Mouse (Mus musculus): Measurements from ENCODE around the gene Ttc28.

Ttc28 gene

DNA sequence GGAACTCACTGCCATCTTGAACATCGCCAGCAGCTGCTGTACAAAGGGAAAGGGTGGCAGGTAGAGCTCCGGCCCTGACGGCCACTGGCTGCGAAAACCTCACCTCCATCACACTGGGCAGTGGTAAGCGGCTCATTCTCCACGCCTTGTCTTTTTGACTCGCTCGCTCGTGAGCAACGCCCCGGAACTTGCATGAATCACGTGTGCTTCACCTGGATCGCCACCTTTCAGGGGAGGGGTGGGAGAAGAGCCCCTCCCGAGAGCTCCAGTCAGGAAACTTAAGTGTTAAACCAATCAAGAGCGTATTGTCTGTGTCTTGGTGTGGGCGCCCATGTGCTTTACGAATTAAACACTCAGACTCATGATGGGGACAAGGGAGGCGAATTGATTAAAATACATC lies 252.0 kb downstream of the Ttc28 start:
- no peak for DNase-seq (ENCODE audit: low spot score in 2 of 2)

DNA sequence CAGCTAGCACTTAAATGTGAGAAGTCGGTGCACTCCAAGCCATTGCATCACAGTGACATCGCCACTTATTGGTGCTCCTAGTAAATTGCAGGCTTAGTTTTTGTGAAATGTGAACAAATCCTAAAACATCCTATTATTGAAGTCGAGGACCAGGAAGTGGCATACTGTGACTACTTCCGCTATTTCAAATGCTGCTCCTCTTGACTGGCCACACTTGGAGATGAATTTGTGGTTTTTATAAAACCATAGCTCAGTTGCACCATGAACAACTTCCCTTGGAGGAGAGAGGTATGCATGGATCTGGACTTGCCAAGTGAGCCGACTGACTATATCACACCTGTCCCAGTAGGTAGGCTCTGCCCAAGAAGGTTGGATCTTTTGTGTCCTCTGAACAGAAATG lies 253.5 kb downstream of the Ttc28 start:
- DNase-seq (ENCODE audit: low spot score in 2 of 2) = no peak

DNA sequence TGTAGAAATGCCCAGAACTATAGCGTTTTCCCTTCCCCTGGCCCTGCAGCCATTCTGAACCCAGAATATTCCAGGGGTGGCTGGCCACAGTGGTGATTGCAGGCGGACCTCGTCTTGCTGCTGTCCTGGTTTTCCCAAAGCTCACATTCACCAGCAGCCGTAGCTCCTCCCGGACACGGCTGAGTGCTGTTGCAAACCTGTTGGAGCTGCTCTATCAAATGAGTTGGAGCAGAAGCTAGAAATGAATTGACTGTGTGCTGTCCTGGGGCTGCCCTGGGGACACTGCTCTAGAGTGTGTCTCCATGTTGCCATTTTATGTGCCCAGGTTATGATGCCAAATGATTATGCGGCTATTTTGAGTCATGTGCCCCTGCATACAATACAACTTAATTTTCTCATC lies 254.2 kb downstream of the Ttc28 start:
- DNase-seq (ENCODE audit: low spot score in 2 of 2) = no peak

- no peak for DNase-seq (ENCODE audit: low spot score in 2 of 2)
Measured at GRCm38 (mm10) chr5:111137283-111137682, 257.7 kb downstream of the Ttc28 start.

GRCm38 (mm10) chr5:111137742-111138141 lies 258.1 kb downstream of the Ttc28 start:
- no peak for DNase-seq (ENCODE audit: low spot score in 2 of 2)

GRCm38 (mm10) chr5:111138239-111138833 lies 258.7 kb downstream of the Ttc28 start:
- DNase-seq (ENCODE audit: low spot score in 2 of 2) = no peak

GRCm38 (mm10) chr5:111138927-111139565 lies 259.4 kb downstream of the Ttc28 start:
- no peak for DNase-seq (ENCODE audit: low spot score in 2 of 2)

DNA sequence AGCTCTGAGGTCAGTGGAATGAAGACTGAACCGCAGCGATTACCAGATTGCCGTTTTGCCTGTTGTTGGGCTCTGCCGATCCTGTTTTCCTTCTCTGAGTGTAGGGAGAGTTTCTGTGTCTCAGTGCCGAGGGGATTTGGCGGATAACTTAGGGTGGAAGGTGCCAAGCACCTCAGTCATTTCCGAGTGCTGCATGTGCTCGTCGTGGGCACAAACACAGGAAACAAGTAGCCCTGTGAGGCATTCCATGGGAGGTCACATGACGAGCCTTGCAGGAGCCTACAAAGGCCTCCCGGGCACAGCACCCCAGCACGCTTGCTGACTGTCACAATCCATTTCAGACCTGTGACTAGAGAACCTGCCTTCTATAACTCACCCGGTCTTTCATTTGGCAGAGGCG lies 260.0 kb downstream of the Ttc28 start:
- DNase-seq (ENCODE audit: low spot score in 2 of 2) = no peak

- peak in 1 of 2 experiments; percentile 62 for DNase-seq (ENCODE audit: low spot score in 2 of 2)
Measured at GRCm38 (mm10) chr5:111141139-111141885, 261.7 kb downstream of the Ttc28 start.

DNA sequence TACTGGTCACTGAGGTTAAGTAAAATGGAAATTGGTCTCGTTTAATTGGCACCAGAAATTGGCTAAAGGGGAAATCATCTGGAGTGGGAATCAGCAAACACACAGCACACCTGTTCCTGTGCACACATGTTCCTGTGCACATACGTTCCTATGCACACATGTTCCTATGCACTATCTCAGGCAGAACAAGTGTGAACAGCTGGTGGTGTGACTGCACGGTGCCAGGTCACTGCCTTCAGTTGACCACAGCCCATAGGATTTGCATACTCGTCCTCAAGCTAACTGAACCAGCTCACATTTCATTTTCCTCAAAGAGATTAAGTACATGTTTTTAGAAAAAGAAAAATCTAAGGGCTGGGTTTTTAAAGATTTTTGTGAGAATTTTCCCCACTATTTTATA lies 263.2 kb downstream of the Ttc28 start:
- no peak for DNase-seq (ENCODE audit: low spot score in 2 of 2)

DNA sequence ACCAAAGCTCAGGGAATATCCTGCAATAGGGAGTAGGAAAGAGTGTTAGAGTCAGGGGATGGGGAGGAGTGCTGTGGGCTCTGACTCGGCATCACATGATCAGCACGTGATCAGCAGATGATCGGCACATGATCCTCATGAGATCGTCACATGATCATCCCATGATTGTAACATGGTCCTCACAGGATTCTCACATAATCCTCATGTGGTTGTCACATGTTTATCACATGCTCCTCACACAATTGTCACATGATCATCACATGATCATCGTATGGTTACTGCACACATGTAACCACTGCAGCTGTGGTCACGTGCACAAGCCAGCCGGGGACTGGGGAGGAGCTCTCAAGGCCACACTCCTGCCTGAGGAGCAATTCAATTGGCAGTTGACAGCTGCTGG lies 264.8 kb downstream of the Ttc28 start:
- no peak for DNase-seq (ENCODE audit: low spot score in 2 of 2)

DNA sequence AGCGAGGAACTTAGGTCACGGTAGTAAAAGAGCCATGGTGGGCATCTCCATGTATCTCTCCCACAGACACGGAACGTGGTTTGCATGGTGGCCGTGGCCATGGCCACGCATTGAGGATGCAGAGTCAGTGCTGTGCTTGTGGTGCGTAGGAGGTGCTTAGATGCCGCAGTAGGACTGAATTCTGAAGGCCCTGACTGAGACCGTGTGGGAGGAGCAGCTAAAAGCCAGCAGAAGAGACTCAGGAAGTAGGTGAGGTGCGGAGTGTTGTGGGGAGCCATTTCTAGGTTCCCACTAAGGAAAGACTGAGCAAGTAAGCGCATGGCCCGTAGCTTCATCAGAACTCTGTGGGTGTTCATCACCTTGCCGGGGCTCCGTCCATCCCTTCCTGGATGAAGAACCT lies 271.0 kb downstream of the Ttc28 start:
- no peak for DNase-seq (ENCODE audit: low spot score in 2 of 2)

DNA sequence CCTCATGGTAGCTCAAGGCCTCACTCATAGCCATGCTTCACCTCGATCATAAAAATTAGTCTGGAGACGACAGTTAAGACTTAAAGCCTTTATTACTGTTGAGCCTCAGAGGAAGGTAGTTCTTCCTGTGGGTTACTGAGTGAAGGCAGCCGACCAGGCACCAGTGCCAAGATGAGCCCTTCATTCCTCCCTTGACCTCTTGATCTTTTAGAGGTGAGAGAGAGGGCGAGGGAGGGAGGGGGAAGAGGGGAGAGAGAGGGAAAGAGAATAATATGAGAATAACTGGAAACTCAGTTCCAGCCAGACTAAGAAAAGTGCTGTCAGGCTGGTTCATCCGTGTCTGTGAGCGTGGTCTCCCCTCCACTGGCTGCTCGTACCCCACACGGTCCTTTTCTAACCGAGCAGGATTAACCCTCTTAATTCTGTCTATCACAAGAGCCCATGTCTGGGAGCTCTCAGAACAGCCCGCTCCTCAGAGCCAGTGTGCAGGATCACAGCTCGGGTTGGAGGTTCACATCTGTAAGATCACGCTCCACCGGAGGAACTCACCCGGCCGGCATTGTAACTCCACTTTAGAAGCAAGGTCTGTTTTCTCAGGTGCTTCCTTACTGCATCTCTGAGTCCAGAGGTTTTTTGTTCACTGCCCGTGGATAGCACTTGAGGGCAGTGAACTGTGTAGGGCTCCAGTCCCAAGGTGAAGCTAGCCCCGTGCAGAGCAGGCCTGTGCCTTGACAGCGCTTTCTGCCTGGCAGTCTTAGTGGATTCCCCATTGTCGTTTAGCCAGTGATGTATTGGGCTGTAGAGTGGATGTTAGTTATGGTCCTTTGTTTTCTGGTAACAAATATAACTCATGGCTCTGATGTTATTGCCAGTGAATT lies 272.5 kb downstream of the Ttc28 start:
- DNase-seq (ENCODE audit: low spot score in 2 of 2) = no peak

- no peak for DNase-seq (ENCODE audit: low spot score in 2 of 2)
Measured at GRCm38 (mm10) chr5:111154586-111154985, 275.0 kb downstream of the Ttc28 start.

- DNase-seq (ENCODE audit: low spot score in 2 of 2) = no peak
Measured at GRCm38 (mm10) chr5:111155271-111155670, 275.7 kb downstream of the Ttc28 start.

GRCm38 (mm10) chr5:111155928-111156327 lies 276.3 kb downstream of the Ttc28 start:
- no peak for DNase-seq (ENCODE audit: low spot score in 2 of 2)

DNA sequence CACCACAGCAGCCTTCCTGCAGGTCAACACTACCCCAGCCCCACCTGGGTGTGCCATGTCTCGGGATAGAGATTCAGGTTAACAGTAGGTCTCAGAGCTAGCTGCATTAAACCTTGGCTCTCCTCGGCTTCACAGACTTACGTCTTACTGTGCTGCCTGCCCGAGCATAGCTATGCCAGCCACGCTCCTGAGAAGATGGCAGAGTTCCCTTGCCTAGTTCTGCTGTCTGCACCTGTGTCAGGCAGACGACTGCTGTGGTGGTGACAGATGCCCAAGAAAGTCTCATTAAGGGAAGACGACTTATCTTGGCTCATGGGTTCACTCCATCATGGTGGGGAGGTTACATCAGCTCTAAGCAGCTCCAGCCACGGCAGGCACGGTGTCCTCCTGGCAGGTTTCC lies 278.7 kb downstream of the Ttc28 start:
- no peak for DNase-seq (ENCODE audit: low spot score in 2 of 2)

- DNase-seq (ENCODE audit: low spot score in 2 of 2) = no peak
Measured at GRCm38 (mm10) chr5:111159628-111160321, 280.2 kb downstream of the Ttc28 start.

DNA sequence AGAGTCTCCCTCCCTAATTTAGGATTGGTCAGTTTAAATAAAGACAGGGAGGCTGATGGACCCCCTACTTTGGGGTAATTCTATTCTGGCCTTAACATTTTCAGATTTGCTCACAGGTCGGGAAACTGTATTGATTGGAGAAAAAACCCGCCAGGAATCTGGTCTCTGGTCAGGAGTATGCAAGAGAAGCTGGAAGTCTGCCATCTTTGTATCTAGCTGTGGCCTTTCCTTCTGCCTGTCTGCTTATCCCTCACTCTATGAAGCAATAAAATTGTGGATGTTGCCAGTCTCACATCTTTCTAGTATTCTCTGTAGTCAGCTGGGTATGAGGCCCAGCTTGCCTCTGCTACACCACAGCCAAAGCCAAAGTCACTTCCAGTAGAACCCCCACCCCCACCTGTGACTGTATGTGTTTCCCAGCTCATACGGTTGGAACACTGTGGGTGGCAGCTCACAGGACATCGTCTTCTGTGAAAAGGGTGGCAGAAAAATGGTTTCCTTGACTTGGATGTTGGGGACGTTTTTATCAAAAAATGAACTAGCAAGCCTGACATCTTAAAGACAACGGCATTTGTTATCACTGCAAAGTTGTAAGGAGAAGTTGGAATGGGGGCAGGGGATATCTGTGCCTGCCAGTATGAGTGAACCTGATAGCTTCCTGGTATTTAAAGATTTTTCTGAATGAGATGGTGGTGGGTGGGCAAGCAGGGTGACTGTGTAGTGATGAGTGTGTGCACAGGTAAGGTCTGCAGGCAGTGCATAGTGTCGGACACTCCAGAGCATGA lies 281.7 kb downstream of the Ttc28 start:
- DNase-seq (ENCODE audit: low spot score in 2 of 2) = no peak

DNA sequence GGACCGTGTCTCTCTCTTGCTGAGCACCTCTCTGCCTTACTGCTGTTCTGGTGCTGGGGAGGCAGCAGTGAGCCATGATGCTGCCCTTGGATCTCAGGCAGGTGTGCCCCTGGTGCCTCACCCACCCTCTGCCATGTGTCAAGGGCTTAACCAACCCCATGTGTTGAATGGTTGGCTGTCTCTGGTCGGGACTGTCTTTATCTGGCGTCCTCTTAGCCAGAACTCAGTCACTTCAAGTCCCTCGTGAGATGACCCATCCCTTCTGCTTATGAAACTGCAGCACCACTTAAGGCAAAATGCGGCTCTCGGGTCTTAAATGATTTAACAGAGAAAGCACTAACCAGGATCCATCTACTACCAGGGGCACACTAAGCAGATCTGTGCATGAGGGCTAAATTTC lies 283.3 kb downstream of the Ttc28 start:
- DNase-seq (ENCODE audit: low spot score in 2 of 2) = no peak

- no peak for DNase-seq (ENCODE audit: low spot score in 2 of 2)
Measured at GRCm38 (mm10) chr5:111163377-111163776, 283.8 kb downstream of the Ttc28 start.
